Mouse (Mus musculus) embryo, embryonic 11 days (tissue): ENCODE measurements at regions not wholly inside any gene's neighbourhood (a gene's known extent, or its start where the extent isn't known, plus 50 kb on each side); places are given as distances from the start of the nearest gene placed in this dataset.

Experiments
- DNase-seq: peaks from one replicate; pipeline ENCODE4 v3.0.0-alpha.2; 2015

- no peak for DNase-seq
Measured at GRCm38 (mm10) chr11:64579826-64580225, 143.4 kb upstream of the F930015N05Rik start.

- DNase-seq, result no peak
Measured at GRCm38 (mm10) chr11:64586056-64586455, 149.6 kb upstream of the F930015N05Rik start.

GRCm38 (mm10) chr11:64587034-64587710 is 150.7 kb upstream of the F930015N05Rik start:
- peak; percentile 22 for DNase-seq

- DNase-seq, result peak; percentile 82
Measured at GRCm38 (mm10) chr11:64587751-64588600, 151.5 kb upstream of the F930015N05Rik start.

GRCm38 (mm10) chr11:64588601-64588989 is 152.1 kb upstream of the F930015N05Rik start:
- peak; percentile 63 for DNase-seq

- DNase-seq, result no peak
Measured at GRCm38 (mm10) chr11:64589026-64589425, 152.6 kb upstream of the F930015N05Rik start.

GRCm38 (mm10) chr11:64590091-64590490 is 153.6 kb upstream of the F930015N05Rik start:
- peak; percentile 20 for DNase-seq

- DNase-seq, result no peak
Measured at GRCm38 (mm10) chr11:64592253-64592652, 155.8 kb upstream of the F930015N05Rik start.

- DNase-seq, result no peak
Measured at GRCm38 (mm10) chr11:64597305-64597704, 160.9 kb upstream of the F930015N05Rik start.

- DNase-seq, result no peak
Measured at GRCm38 (mm10) chr11:64599178-64599577, 162.7 kb upstream of the F930015N05Rik start.

GRCm38 (mm10) chr11:64600201-64601102 is 164.0 kb upstream of the F930015N05Rik start:
- DNase-seq, result peak; percentile 45

GRCm38 (mm10) chr11:64609043-64609442 is 172.6 kb upstream of the F930015N05Rik start:
- no peak for DNase-seq

- no peak for DNase-seq
Measured at GRCm38 (mm10) chr11:64610724-64611123, 174.3 kb upstream of the F930015N05Rik start.

GRCm38 (mm10) chr11:64615140-64615539 is 178.7 kb upstream of the F930015N05Rik start:
- DNase-seq, result no peak

GRCm38 (mm10) chr11:64618631-64619385 is 182.4 kb upstream of the F930015N05Rik start:
- DNase-seq, result no peak

- DNase-seq, result no peak
Measured at GRCm38 (mm10) chr11:64627180-64627579, 190.7 kb upstream of the F930015N05Rik start.

- DNase-seq, result no peak
Measured at GRCm38 (mm10) chr11:64640947-64641346, 204.5 kb upstream of the F930015N05Rik start.

- DNase-seq, result peak; percentile 45
Measured at GRCm38 (mm10) chr11:64643171-64643570, 206.7 kb upstream of the F930015N05Rik start.

GRCm38 (mm10) chr11:64647938-64648337 is 211.5 kb upstream of the F930015N05Rik start:
- no peak for DNase-seq

GRCm38 (mm10) chr11:64650571-64651282 is 214.3 kb upstream of the F930015N05Rik start:
- no peak for DNase-seq

- no peak for DNase-seq
Measured at GRCm38 (mm10) chr11:64652811-64653210, 216.4 kb upstream of the F930015N05Rik start.

GRCm38 (mm10) chr11:64655162-64655561 is 218.7 kb upstream of the F930015N05Rik start:
- no peak for DNase-seq
